Mouse (Mus musculus) lung, postnatal 0 days (tissue): ENCODE data around the gene Styxl1.

ENCODE experiments used
- CTCF ChIP-seq: IDR thresholded peaks from 2 replicates; pipeline ENCODE4 v1.5.1; 2016; ENCODE audit warnings: antibody characterized with exemption, mild to moderate bottlenecking
- EP300 ChIP-seq: IDR thresholded peaks from 2 replicates; pipeline ENCODE4 v1.6.1; 2016; ENCODE audit warnings: antibody characterized with exemption, mild to moderate bottlenecking, control low read depth

DNA sequence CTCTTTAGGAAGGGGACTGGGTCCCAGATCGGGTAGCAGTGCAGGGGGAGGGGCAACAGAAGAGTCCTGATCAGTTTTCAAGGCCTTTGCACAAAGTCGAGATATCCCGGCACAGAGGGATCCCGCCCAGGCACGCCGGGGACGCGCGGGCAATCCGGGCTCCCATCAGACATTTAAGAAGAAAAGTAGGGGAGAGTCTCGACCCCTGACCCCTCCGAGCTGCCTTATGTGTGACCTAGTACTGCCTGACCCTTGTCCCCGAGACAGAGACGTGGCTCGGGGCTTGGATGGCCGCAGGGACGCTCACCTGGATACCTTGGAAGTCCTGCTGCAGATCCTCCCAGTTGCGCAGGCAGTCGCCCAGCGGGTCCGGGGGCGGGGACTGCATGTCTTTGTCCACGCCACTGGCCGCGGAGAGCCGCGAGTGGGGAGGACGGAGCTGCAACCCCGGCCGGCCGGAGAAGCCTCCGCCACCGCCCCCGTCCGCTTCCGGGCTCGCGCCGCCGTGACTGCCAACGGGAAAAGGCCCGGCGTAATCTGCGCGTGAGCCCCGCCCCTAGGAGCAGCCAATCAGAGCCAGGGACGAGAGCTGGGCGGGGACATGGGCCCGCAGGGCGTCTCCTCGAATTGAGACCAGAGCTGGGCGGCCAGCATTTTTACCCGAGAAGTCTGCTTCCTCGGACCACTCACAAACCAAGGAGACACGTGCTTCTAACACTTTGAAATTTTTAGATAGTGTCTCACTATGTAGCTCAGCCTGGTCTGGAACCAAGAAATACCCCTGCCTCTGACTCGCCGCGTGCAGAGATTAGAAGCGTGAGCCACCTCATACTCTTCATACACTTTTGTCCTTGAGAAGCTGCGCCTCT is 34.2 kb downstream of the Styxl1 start, which contains the start of gene Tmem120a:
- no peak; the same call in 1 of the 2 replicates for TF ChIP-seq CTCF
- TF ChIP-seq EP300: peak; percentile 44; the same call in 1 of the 2 replicates
